Mouse (Mus musculus): Measurements from ENCODE around the gene Rbm41. TPM values are rescaled to one million over a fixed set of nuclear protein-coding genes. Genes with fewer than 3 reads are reported as not detected.
A peak's percentile ranks its signal among the peaks of the same experiment; 100 is the strongest.

The Rbm41 gene
- polyA plus RNA-seq, 1 experiment from 2014 or later = 4.6 TPM

- Histone ChIP-seq H3K4me1 (replicated peaks) (no peaks in the 10 kb centered on the region), H3K9me3 (no peaks in the 10 kb centered on the region), H3K4me2 (peak overlapping the region; percentile 70), H3K27ac (replicated peaks) (no peak overlapping the region), H3K27me3 (no peaks in the 10 kb centered on the region), H3K4me3 (peak overlapping the region; percentile 69), H3K9ac (no peak overlapping the region), H3K36me3 (no peaks in the 10 kb centered on the region)
- ATAC-seq (ENCODE audit: low FRiP score, low read depth) = peak; percentile 42; the same call in 1 of the 2 replicates
- 11% methylated on average over 15 of the region's 15 CpGs for WGBS
Observed at GRCm38 (mm10) chrX:139870300-139870711, 128.1 kb downstream of the Rbm41 start.

GRCm38 (mm10) chrX:139859402-139859801 is 139.0 kb downstream of the Rbm41 start:
- H3K4me1 ChIP-seq (replicated peaks) = no peaks in the 10 kb centered on the region
- ATAC-seq (ENCODE audit: low FRiP score, low read depth) = no peak
- H3K36me3 ChIP-seq = no peaks in the 10 kb centered on the region; the same call in 1 of the 2 replicates
- no peak overlapping the region for H3K9ac ChIP-seq
- H3K27me3 ChIP-seq = no peaks in the 10 kb centered on the region
- H3K4me2 ChIP-seq = no peak overlapping the region
- no peaks in the 10 kb centered on the region for H3K9me3 ChIP-seq
- no peak overlapping the region for H3K4me3 ChIP-seq
- H3K27ac ChIP-seq (replicated peaks) = no peak overlapping the region
- 81% methylated on average over 5 of the region's 5 CpGs for WGBS

GRCm38 (mm10) chrX:139854795-139855194 is 143.6 kb downstream of the Rbm41 start:
- H3K4me3 ChIP-seq = no peak overlapping the region
- H3K36me3 ChIP-seq = no peaks in the 10 kb centered on the region; the same call in 1 of the 2 replicates
- no peaks in the 10 kb centered on the region for H3K9me3 ChIP-seq
- no peaks in the 10 kb centered on the region for H3K27me3 ChIP-seq
- 90% methylated on average over 4 of the region's 4 CpGs for WGBS
- ATAC-seq (ENCODE audit: low FRiP score, low read depth) = no peak
- H3K9ac ChIP-seq = no peak overlapping the region
- H3K4me1 ChIP-seq (replicated peaks) = no peaks in the 10 kb centered on the region
- H3K4me2 ChIP-seq = no peak overlapping the region
- H3K27ac ChIP-seq (replicated peaks) = no peak overlapping the region

GRCm38 (mm10) chrX:139841091-139841490 is 157.3 kb downstream of the Rbm41 start:
- Histone ChIP-seq H3K4me1 (replicated peaks) (no peaks in the 10 kb centered on the region), H3K27ac (replicated peaks) (no peak overlapping the region), H3K4me3 (no peak overlapping the region), H3K27me3 (no peaks in the 10 kb centered on the region), H3K4me2 (no peak overlapping the region), H3K36me3 (no peaks in the 10 kb centered on the region), H3K9me3 (no peaks in the 10 kb centered on the region), H3K9ac (no peak overlapping the region)
- 77% methylated on average over 6 of the region's 6 CpGs for WGBS
- ATAC-seq (ENCODE audit: low FRiP score, low read depth) = no peak

Other genes with a start within 250 kb of the Rbm41 start
- 0.34 TPM in 1 of 2 replicates, not detected in the other for gene Ripply1, start 216.2 kb downstream of the Rbm41 start, polyA plus RNA-seq (2015; fragmentation: Nextera tagmentation; extraction: Ambion mirVana)
- 1.5 and 1.9 TPM in 2 replicates for gene Cldn2, start 197.8 kb downstream of the Rbm41 start, polyA plus RNA-seq (2015; fragmentation: Nextera tagmentation; extraction: Ambion mirVana)
- 2.4 and 3.9 TPM in 2 replicates for gene Morc4, start 126.9 kb downstream of the Rbm41 start, polyA plus RNA-seq (2015; fragmentation: Nextera tagmentation; extraction: Ambion mirVana)
- gene Nup62cl, start 64.1 kb upstream of the Rbm41 start, polyA plus RNA-seq (2015; fragmentation: Nextera tagmentation; extraction: Ambion mirVana) = 0.91 and 1.2 TPM in 2 replicates
- not detected in 2 replicates for gene Pih1h3b, start 64.3 kb upstream of the Rbm41 start, polyA plus RNA-seq (2015; fragmentation: Nextera tagmentation; extraction: Ambion mirVana)

Measured in hindbrain, embryonic 15.5 days (tissue).